Mouse (Mus musculus) heart, postnatal 14 days (tissue): ENCODE measurements at regions not wholly inside any gene's neighbourhood (a gene's known extent, or its start where the extent isn't known, plus 50 kb on each side); places are given as distances from the start of the nearest gene placed in this dataset.
"Not testable (repeated sequence)": the region's sequence is repeated elsewhere in the genome, so short reads cannot be mapped to it uniquely, and the experiment has no call there.

ENCODE experiments used
- DNase-seq, 2 experiments: peaks; one replicate each; pipeline ENCODE4 v3.0.0; 2021 to 2022
- intact Hi-C: fragments of 180-260 bp; cut with DNase I; formaldehyde crosslinking; loops from one replicate; pipeline ENCODE4 v1.15.1; 2025

DNA sequence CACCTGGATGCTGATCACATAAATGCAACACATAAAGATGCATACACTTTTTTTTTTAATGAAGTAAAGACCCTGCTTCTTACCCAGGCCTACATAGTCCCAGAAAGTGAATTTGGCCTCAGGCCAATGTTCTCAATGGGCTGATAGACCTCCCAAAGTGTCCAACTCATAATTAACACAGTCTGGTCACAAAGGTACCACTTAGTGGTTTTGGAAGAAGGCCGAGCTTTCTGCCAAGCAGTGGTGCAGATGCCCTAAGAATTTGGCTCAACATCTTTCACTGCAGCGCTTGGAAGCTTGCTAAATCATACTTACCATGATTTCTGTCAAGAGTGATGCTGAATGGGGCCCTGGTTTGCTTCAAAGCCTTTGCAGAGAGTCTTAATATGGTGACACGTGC lies 706.4 kb upstream of the Rag2 start:
- DNase-seq = peak in 1 of 2 experiments; percentile 2
- intact Hi-C loops = no loop called here

DNA sequence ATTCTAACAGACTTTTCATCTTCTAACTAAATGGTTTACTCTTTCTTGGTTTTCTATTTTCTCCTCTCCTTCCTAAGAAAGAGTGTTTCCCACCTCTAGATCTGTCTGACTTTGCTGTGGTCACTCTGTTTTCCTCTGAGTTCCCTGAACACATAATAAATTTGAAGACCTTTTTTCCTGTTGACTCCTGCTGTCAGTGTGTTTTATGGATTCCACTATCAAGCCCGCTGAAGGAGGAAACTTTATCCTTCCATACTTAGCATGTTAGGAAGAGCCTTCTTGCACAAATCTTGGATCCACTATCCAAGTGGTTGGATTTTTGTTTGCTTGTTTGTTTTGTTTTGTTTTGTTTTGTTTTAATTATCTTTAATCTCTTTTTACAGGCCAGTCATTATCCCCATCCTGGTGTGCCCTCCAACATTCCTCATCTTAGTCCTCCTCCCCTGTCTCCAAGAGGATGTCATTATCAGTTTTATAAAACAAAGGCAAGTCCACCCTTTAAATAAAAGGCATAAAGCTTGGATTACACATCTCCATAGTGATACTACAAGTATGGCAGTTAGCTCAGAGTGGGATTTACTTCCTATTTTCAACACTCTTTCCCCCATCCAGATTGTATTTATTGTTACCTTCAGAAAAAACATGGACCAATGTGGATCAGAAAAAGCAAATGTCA lies 704.8 kb upstream of the Rag2 start:
- intact Hi-C loops = no loop called here
- no peak for DNase-seq

DNA sequence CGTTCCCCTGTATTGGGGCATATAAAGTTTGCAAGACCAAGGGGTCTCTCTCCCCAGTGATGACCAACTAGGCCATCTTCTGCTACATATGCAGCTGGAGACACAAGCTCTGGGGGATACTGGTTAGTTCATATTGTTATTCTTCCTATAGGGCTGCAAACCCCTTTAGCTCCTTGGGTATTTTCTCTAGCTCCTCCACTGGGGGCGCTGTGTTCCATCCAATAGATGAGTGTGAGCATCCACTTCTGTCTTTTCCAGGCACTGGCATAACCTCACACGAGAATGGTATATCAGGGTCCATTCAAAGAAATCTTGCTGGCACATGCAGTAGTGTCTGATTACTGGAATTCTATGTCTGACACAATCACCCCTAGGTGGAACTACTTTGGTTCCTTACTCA lies 675.9 kb upstream of the Rag2 start:
- DNase-seq, intact Hi-C loops: not testable (repeated sequence)

DNA sequence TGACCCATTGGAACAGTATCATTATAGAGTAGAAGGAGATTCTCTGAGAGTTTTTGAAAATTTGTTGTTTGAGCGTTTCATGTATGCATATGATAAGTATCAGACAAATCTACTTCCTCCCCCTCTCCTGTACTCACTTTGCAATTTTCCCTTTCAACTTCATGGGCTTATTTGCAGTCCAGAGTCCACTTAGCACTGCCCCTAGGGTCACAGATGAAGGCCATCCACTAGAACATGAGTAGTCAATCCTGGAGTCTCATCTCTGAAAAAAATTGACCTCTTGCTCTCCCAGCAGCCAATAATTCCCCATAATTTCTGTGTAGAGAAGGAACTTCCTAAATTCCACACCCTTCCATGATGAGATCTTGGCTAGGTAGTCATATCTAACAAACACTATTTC lies 665.1 kb upstream of the Rag2 start:
- DNase-seq = no peak
- intact Hi-C loops = no loop called here

DNA sequence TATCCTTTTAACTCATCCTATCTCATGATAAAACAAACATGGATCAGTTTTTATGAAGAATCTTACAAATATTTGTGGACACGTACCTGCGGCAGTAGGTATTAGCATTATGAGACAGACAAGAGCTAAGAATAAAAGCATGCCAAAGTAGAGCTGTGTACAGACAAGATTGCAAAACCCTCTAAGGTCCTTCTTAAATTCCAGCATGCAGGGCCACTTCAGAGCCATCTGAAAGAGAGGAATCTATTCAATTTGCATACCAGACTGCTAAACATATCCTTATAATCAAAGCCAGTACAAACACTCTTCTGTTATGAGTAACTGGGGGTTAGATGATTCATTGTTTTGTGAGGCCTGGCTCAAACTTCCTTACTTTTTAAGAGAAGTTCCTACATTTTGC lies 659.9 kb upstream of the Rag2 start:
- DNase-seq = no peak
- intact Hi-C loops = no loop called here

DNA sequence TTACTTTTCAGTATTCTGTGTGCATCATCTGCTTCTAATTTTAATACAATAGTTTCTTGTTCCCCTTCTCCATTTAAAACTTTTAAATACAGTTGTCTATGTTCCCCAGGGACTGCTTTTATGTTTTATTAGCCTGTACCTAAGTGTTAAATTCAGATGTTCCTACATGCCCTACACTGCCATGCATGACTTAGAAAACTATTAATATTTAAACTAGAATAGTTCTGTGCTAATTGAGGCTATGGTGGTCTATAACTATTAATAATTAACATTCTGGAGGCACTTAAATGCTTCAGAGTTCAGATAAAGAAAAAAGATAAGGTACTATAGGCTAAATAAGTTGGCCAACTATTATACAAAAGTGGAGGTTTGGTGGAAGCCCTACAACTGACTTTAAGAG lies 647.3 kb upstream of the Rag2 start:
- DNase-seq = no peak
- intact Hi-C loops = no loop called here

DNA sequence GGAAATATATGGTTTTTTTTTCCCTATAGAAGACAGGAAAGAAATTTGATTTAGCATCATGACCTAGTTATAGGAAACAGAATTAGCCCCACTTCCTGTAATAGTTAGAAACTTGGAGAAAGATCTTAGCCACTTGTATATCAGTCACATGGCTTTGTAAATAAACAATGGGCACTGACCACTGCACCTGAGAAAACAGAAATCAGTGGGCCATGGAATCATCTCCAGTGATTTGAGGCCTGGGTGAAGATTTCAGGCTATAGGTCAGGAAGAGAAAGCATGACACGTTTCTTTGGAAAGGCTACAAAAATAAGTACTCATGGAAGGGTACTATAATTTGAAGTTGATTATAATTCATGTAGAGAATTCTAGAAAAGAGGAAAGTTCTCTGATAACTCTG lies 642.2 kb upstream of the Rag2 start:
- intact Hi-C loops = no loop called here
- DNase-seq = no peak

DNA sequence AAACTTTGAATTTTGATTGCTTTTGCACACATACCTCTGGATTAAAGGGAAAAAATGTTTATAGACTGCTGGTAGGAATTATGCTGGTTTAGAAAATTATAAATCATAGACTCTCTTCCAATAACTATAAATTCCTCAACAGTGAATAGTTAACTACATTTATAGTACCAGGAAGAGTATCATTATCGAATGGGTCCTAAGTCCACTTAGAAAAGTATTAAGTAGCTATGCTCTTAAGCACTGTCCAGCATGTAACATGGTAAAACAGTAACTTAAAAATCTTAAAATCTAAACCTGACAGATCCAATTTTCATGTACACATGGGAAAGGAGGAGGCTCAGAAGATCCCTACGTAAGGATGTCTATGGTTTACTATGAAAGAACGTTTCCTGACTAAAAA lies 609.2 kb upstream of the Rag2 start:
- intact Hi-C loops = no loop called here
- DNase-seq = no peak

DNA sequence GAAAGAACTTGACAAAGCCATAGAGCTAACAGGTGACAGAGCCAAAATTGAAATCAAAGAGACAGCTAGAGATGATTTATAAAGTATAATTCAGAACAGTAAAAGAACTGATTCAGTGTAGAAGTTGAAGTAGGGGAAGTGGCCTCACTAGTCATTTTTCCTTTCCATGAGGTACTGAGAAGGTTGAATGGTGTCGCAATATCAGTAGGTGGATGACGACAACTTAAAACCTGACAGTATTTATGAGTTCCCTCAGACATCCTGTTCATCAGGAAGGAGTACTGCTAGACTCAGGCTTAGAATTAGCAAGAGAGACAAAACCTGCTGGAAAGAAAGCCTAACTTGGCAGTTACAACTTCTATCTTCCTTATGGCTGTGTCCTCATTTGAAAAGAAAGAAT lies 605.1 kb upstream of the Rag2 start:
- DNase-seq = no peak
- intact Hi-C loops = no loop called here

DNA sequence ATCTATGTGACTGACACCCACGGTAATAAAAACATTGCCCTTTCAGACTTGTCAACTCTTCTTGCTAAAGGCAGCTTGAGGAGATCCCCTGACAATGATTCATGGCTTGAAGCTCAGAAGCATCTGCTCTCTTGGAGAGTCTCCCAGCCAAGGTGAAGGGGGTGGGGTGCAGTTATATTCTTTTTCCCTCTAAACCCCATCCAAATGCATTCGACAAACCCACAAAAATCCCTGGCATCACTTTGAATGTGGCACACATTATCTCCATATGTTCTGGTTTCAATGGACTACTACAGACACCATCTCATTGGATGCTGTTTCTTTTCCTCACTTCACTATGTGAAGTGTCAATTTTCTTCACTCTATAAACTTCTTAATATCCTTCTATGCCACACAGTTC lies 603.0 kb upstream of the Rag2 start:
- intact Hi-C loops = no loop called here
- DNase-seq = no peak

DNA sequence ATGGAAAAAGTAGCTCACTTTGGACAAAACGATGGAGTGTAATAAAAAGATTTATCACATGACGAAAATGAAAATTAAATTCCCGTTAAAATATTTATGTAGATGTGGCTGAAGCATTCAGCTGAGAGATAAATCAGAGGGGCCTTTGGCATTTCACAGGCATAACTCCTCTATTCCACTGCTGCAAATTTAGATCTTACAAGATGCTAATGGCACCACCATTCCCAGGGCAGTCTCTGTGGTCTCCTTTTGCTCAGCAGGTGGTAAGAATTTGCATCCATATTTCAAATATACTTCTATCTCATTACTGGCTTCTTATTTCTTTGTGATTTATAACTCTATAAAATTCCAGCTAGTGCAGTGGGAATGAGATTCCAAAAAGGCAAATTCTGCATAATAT lies 581.5 kb upstream of the Rag2 start:
- intact Hi-C loops = no loop called here
- no peak for DNase-seq

DNA sequence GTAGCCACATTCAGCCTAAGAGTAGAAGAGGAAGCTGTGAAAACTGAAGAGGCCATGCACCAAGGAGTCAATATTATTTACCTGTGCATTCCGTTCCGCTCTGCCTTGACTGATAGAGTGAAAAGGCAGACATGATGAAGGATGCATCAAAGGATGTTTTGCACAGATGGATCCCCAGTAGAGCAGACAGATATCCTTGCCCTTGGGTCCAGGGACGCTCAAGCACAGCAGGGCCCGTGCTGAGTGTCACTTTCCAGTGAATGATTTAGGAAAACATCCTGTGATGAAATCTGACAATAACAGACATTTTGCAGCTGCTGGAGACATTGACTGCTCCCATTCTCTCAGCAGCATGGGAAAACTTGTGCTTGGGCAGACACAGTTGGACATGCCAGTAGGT lies 561.6 kb upstream of the Rag2 start:
- intact Hi-C loops = no loop called here
- DNase-seq = no peak

DNA sequence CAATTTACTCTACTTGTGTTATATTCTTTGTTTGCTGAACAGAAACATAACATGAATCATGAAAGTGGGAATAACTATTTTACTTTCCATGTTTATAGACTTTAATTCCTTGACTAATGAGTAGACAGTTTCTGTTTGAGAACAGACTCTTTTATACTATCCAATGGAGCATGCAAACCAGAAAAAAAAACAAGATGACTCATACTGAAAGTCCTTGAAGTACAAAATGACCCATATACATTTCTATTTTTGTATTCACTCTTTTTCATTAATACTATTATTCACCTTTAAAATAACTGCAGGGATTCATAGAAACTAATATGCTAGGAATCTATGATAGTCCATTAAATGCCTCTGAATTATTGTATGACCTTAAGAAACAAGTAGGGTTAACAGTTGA lies 549.5 kb upstream of the Rag2 start:
- intact Hi-C loops = no loop called here
- no peak for DNase-seq

DNA sequence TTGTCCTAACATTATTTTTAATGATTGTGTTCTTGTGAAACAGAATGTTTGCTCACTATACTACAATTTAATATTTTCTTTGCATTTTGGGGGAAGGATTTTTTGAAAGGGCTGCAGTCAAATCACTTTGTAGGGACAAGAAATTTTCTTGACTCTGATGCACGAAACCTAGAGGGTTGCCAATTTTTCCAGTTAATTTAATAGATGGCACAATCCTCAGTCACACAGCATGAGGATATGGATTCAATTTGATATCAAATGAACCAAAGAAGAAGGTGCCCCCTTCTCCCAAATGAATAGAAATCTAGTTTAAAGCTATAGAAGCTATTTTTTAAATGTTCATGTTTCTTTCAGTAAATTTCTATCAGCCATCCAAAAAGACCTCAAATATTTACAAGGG lies 544.3 kb upstream of the Rag2 start:
- DNase-seq = no peak
- intact Hi-C loops = no loop called here

DNA sequence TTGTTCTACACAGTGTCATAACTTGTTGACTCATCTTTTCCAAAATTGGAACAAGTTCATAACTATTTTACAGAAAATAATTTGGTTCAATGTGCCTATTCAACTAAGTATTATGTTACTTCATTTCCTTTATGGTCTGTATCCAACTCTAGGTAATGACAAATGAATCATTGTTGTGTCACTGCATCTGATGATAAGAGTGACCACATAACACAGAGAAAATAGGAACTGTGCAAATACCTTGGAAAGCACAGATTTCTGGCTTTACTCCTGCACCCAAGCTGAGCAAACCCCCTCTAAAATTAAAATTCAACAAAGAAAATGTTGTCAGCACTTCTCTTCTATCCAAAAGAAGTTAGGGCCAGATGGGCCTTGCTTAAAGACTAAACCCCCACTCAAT lies 540.7 kb upstream of the Rag2 start:
- intact Hi-C loops = no loop called here

DNA sequence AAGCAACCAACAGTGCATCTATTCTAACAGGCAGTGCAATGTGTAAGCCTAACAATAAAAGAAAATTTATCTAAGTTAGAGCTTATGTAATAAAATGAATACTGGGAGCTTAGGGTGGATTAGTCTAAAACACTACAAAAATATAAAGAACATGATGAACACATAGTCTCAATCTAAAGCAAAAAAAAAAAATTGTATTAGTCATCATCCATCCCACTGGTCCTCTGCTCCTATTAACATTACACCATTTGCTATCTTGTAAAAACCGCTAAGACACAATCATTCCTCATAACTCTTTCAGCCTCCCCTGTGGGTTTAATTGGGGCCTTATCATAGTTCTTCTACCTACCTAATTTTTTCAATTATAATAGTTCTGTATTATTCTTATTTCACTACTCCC lies 539.9 kb upstream of the Rag2 start:
- intact Hi-C loops = no loop called here
- DNase-seq = no peak

More for the DNA sequence above, 540.7 kb upstream of the Rag2 start:
- DNase-seq = no peak

DNA sequence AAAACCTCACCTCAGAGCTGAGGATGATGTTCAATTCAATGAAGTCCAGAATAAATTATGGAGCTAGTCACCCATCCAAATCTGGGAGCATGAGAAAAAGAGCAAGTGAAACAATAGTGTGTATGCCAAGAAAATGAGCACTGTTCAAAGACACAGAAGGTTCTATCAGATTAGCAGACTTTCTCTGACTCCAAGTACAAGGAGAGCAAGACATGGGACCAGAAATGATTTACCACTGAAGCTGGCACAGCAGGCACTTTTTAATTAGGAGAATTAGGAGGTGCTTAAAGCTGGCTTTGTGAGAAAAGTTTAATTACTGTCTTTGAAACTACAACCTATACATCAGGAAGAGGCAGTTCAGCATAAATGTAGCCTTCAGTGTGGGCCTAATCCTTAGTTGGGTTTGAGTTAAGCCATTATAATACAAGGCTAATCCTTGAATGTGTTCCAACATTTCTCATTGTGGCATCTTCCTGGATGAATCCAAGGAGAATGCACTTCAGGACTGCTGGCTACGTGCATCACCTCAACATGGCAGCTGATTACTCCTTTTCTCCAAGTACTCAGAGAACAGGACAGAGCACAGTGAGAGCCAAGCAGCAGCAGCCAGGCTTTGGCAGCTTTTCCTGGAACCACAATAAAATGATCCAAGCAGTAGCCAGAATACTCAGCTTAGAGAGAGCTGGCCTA lies 517.2 kb upstream of the Rag2 start:
- intact Hi-C loops = no loop called here
- peak in 1 of 2 experiments; percentile 7 for DNase-seq

DNA sequence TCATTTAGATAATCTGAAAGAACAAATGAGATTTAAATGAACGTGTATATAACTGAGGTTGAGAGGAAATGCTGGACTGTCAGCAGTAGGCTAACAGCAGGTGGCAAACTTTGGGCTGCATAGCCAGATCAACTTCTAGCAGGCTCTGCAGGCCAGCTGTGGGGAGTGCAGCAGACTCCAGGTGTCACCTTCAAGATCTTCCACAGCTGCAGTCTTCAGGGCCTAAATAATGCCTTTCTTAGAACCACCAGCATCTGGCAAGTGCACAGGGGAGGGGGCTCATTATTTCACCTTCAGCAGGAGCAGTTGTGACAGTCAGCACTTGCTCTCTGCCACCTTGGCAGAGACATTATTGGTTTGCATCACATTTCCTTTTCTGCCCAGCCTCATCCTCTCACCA lies 487.7 kb upstream of the Rag2 start:
- DNase-seq = no peak
- intact Hi-C loops = no loop called here

DNA sequence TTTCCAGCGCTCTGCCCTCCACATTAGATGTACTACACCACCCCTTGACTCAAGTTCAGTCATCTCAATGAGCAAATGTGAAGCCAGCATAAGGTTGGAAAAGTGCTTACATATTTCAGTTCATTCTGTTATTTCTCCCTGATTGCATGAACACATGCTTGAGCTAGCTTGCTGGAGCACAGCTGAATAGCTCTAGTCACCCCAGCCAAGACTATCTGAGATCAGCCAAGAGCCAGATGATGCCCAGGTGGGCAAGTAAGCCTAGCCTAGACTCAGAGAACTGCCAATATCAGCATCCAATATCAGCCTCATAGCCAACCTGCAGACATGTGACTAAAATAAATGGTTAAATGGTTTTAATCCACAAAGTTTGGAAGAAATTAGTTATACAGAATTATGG lies 484.6 kb upstream of the Rag2 start:
- intact Hi-C loops = no loop called here
- DNase-seq = no peak

DNA sequence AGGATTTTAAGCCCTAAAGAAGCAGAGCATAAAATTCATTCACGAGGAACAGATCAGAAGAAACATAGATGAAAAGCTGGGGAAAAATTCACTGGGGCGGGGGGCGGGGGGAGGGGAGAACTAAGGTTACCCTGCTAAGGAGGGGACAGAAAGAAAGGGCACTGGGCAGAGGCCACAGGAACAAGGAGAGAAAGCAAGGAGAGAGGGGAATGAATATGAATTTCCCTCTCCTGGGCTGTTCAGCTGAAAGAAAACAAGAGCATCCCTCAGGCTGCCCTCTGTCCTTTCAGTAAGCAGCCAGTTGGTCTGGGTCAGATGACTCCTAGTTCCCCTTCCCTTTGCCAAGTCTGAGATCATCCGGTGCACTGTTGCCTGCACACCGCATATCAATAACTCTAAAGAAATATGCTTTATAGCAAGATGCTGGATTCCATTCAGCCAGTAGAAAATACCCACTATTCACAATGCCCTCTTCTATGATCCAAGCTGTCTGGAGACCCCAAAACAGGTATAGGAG lies 467.7 kb upstream of the Rag2 start:
- intact Hi-C loops = loop anchor here (10.0 kb wide), 1 partner anchor 1922 kb away; no protein-coding TSS in a partner anchor

DNA sequence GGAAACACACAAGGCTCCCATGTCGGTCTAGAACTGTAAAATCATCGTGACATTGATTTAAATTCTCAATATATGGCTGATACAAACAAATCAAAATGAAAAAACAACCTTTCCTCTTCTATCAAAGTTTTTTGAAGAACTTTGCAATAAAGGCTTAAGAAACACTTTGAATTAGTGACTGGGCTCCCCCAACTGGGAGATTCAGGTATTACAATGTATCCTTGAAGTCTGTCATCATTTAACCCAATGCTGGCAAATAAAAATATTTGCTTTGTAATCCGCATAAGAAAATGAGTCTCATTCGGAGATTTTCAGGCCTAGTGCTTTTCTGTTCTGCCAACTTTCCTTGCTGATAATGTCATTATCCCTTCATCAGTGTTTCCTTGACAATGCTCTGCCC lies 465.2 kb upstream of the Rag2 start:
- intact Hi-C loops = loop anchor here (10.0 kb wide), 1 partner anchor 1924 kb away; no protein-coding TSS in a partner anchor

More for the DNA sequence above, 467.7 kb upstream of the Rag2 start:
- DNase-seq = no peak

DNA sequence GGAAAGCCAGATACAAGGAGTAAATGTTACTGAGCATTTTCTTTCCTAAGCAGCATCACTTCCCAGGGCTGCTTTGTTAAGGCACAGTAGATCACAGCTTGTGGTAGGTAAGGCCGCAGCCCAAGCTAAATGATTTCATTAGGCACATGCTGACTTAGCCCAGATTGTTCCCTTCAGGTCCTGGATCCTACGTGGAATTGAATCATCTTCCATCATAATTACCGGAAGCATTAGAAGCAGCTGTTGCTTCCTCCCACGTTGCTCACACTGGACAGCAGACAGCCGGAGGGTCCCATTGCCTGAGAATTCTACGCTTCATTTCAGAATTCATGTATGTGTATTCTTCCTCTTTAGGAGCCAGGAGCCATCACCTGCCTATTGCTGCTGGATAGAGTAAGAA lies 458.6 kb upstream of the Rag2 start:
- DNase-seq = no peak
- intact Hi-C loops = no loop called here

More for the DNA sequence above, 465.2 kb upstream of the Rag2 start:
- DNase-seq = peak in 1 of 2 experiments; percentile 50
